Mouse (Mus musculus): ENCODE data around the gene Sptbn2. TPM values are rescaled to one million over a fixed set of nuclear protein-coding genes. Genes with fewer than 3 reads are reported as not detected.
A peak's percentile ranks its signal among the peaks of the same experiment; 100 is the strongest.

Gene Sptbn2
- total RNA-seq, 2 experiments from 2014 or later: 561 to 597 TPM

DNA sequence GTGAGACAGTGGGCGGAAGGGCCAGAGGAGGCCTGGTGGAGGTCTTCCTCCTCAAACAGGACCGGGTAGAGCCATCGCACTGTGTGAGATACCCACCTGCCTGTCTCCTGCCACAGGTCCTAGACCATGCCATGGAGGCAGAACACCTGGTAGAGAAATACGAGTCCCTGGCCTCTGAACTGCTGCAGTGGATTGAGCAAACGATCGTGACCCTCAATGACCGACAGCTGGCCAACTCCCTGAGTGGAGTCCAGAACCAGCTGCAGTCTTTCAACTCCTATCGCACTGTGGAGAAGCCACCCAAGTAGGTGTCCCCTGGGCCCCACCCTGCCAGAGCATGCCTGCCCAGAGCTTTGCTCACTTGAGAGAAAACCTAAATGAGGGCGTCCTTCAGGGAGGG is 18.2 kb downstream of the Sptbn2 start:
- intact Hi-C loops (cut with DNase I): no loop called here
- no peak for TF ChIP-seq CTCF (IDR thresholded peaks at IDR 0.05)
- Histone ChIP-seq H3K4me3 (no peak overlapping the region), H3K27ac (no peak overlapping the region)
- no peak for DNase-seq (ENCODE audit: extremely low spot score in 1 of 2, low spot score in 2 of 2)

DNA sequence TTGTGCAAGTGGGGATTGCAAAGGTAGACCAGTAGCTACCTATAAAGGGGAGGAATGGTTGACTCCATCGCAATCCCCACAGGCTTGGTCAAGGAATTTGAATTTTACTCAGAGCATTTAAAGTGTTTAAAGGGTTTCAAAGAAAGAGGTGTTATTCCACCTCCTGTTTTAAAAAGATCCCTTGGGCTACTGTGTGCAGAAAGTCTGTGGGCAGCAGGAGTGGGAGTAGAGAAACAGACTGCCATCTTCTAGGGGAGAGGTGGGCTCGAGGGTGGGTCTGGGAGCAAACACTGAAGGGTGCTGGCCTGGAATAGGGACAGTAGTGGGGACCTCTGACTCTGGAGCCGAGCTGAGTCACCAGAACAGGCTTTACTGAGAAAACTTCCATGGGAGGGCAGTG is 22.1 kb downstream of the Sptbn2 start:
- intact Hi-C loops (cut with DNase I): loop anchor here (2.0 to 5.0 kb wide), 2 partner anchors 18 to 86 kb away; no protein-coding TSS in a partner anchor
- no peak for TF ChIP-seq CTCF (IDR thresholded peaks at IDR 0.05)
- peak overlapping the region; percentile 61 for H3K27ac ChIP-seq
- DNase-seq (ENCODE audit: extremely low spot score in 1 of 2, low spot score in 2 of 2): no peak
- no peak overlapping the region for H3K4me3 ChIP-seq

DNA sequence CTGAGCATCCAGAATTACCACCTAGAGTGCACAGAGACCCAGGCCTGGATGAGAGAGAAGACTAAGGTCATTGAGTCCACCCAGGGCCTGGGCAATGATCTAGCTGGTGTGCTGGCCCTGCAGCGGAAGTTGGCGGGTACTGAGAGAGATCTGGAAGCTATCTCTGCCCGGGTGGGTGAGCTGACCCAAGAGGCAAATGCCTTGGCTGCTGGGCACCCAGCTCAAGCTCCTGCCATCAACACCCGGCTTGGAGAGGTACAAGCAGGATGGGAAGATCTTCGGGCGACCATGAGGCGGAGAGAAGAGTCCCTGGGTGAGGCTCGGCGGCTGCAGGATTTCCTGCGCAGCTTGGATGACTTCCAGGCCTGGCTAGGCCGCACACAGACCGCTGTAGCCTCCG is 26.9 kb downstream of the Sptbn2 start:
- no peak for DNase-seq (ENCODE audit: extremely low spot score in 1 of 2, low spot score in 2 of 2)
- H3K27ac ChIP-seq: no peak overlapping the region
- intact Hi-C loops (cut with DNase I): no loop called here
- no peak for TF ChIP-seq CTCF (IDR thresholded peaks at IDR 0.05)
- H3K4me3 ChIP-seq: no peak overlapping the region

DNA sequence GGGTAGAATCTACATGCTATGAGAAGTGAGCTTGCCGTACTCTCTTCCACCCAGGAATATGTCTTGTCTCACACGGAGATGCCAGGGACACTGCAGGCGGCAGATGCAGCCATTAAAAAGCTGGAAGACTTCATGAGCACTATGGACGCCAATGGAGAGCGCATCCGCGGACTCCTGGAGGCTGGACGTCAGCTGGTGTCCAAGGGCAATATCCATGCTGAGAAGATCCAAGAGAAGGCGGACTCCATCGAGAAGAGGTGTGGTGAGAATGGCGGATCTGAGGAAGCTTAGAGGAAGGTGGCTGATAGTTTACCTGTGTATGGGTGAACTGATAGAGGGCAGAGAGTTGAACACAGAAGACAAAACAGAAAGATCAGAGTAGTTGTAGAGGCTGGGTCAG is 28.1 kb downstream of the Sptbn2 start:
- DNase-seq (ENCODE audit: extremely low spot score in 1 of 2, low spot score in 2 of 2): no peak
- intact Hi-C loops (cut with DNase I): no loop called here
- no peak for TF ChIP-seq CTCF (IDR thresholded peaks at IDR 0.05)
- Histone ChIP-seq H3K4me3 (no peak overlapping the region), H3K27ac (no peak overlapping the region)

DNA sequence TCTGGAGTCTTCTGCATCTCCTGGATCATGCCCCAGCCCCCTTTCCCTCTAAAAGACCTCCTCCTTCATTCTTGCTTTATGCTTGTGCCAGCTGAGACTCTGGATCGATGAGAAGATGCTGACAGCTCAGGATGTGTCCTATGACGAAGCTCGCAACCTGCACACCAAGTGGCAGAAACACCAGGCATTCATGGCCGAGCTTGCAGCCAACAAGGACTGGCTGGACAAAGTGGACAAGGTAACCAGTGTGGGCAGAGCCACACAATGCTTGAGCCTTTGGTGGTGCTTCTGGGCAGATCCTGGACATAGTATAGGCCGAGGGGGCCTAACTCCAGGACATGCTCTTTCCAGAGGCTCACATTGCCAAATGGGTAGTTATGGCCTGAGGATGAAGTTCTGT is 28.8 kb downstream of the Sptbn2 start:
- intact Hi-C loops (cut with DNase I): no loop called here

DNA sequence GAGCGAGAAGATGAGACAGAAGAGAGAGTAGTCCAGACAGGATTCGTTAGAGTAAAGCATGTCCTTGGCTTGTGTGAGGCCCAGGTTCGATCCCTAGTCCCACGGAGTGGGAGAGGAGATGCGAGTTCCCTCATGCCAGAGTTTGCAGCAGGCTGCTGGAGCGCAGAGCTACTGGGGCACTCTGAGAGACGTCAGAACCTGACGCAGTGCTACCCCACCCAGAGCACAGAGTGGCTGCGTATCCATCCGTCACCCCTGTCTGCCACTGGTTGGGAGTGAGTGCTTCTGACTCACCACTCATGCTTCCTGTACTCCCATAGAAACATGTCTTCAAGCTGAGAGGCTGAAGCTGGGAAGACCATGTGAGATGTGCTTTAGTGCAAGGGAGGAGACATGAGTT is 30.5 kb downstream of the Sptbn2 start:
- no peak for TF ChIP-seq CTCF (IDR thresholded peaks at IDR 0.05)
- intact Hi-C loops (cut with DNase I): no loop called here
- Histone ChIP-seq H3K27ac (no peak overlapping the region), H3K4me3 (no peak overlapping the region)
- no peak for DNase-seq (ENCODE audit: extremely low spot score in 1 of 2, low spot score in 2 of 2)

More for the DNA sequence above, 28.8 kb downstream of the Sptbn2 start:
- H3K4me3 ChIP-seq: no peak overlapping the region
- H3K27ac ChIP-seq: no peak overlapping the region
- DNase-seq (ENCODE audit: extremely low spot score in 1 of 2, low spot score in 2 of 2): no peak
- no peak for TF ChIP-seq CTCF (IDR thresholded peaks at IDR 0.05)

DNA sequence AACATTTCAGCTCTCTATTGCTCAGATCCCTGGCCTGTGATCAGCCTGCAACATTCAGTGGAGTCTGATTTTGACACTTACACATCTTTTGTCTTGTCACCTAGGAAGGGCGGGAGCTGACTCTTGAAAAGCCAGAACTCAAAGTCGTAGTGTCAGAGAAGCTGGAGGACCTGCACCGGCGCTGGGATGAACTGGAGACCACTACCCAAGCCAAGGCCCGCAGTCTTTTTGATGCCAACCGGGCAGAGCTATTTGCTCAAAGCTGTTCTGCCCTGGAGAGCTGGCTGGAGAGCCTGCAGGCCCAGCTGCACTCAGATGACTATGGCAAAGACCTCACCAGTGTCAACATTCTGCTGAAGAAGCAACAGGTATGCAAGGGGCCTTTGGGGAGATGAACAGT is 31.3 kb downstream of the Sptbn2 start:
- no peak for DNase-seq (ENCODE audit: extremely low spot score in 1 of 2, low spot score in 2 of 2)
- intact Hi-C loops (cut with DNase I): loop anchor here (2.0 kb wide), 1 partner anchor 97 kb away; no protein-coding TSS in a partner anchor
- H3K4me3 ChIP-seq: no peak overlapping the region
- TF ChIP-seq CTCF (IDR thresholded peaks at IDR 0.05): no peak
- H3K27ac ChIP-seq: no peak overlapping the region

DNA sequence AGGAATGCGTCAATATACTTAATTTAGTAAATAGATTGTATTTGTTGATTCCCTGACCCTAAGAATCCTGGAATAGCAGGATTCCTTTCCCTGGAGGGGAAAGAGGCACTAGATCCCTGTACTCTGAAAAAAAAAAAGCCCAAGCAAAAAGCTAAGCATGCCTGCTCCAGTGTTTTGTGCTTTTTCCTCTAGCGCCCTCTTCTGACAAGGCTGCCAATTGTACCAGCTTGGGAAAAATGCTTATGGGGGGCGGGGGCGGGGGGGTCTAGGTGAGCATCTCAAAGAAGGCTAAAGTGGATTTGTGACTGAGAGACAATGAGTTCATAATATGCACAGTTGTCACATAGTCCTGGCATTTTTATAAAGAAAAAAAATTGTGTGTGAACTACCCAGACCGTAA is 32.6 kb downstream of the Sptbn2 start:
- peak; percentile 62 for TF ChIP-seq CTCF (IDR thresholded peaks at IDR 0.05)
- no peak for DNase-seq (ENCODE audit: extremely low spot score in 1 of 2, low spot score in 2 of 2)
- intact Hi-C loops (cut with DNase I): loop anchor here (1.0 to 2.0 kb wide), 2 partner anchors 99 to 115 kb away; no protein-coding TSS in a partner anchor
- no peak overlapping the region for H3K4me3 ChIP-seq
- H3K27ac ChIP-seq: 0 out of 2 replicates have a peak overlapping the region, but pooled peaks have one; percentile 30

DNA sequence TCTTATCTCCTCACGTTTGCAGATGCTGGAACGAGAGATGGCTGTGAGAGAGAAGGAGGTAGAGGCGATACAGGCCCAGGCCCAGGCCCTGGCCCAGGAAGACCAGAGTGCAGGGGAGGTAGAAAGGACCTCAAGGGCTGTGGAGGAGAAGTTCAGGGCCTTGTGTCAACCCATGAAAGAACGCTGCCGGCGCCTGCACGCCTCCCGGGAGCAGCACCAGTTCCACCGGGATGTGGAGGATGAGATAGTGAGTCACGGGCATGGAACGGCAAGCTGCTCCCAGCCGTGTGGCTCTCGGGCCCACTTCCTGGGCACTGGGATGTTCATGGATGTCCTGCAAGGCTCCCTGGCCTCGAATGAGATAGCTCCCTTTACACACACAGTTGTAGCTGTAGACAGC is 33.1 kb downstream of the Sptbn2 start:
- H3K27ac ChIP-seq: 0 out of 2 replicates have a peak overlapping the region, but pooled peaks have one; percentile 30
- intact Hi-C loops (cut with DNase I): loop anchor here (2.0 kb wide), 1 partner anchor 247 kb away; no protein-coding TSS in a partner anchor

DNA sequence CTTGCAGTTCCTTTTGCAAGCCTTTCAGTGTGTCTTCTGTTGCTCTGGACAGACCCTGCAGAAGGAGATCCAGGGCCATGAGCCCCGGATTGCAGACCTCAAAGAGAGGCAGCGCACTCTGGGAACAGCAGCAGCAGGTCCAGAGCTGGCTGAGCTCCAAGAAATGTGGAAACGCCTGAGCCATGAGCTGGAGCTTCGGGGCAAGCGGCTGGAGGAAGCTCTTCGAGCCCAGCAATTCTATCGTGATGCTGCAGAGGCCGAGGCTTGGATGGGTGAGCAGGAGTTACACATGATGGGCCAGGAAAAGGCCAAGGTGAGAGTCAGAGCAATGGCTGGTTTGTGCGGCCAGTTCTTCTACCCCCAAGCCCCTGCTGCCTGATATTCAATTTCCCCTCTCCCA is 34.1 kb downstream of the Sptbn2 start:
- H3K4me3 ChIP-seq: no peak overlapping the region
- H3K27ac ChIP-seq: peak overlapping the region; percentile 63; the same call in 1 of the 2 replicates
- TF ChIP-seq CTCF (IDR thresholded peaks at IDR 0.05): no peak
- peak in 1 of 2 experiments; percentile 18 for DNase-seq (ENCODE audit: extremely low spot score in 1 of 2, low spot score in 2 of 2)
- intact Hi-C loops (cut with DNase I): loop anchor here (2.0 kb wide), 1 partner anchor 248 kb away; no protein-coding TSS in a partner anchor

More for the DNA sequence above, 33.1 kb downstream of the Sptbn2 start:
- DNase-seq (ENCODE audit: extremely low spot score in 1 of 2, low spot score in 2 of 2): no peak
- TF ChIP-seq CTCF (IDR thresholded peaks at IDR 0.05): no peak
- H3K4me3 ChIP-seq: no peak overlapping the region

DNA sequence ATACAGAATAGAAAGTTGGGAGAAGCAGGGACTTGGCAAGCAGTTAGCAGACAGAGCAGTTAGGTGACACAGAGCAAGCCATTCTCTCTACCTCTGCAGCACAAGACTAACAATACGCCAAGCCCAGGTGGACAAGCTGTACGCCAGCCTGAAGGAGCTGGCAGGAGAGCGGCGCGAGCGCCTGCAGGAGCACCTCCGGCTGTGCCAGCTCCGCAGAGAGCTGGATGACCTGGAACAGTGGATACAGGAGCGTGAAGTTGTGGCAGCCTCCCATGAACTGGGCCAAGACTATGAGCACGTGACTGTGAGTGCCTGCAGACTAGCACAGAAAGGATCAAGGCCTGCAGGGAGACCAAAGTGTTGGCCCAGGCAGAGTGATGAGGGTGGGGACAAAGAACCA is 34.7 kb downstream of the Sptbn2 start:
- TF ChIP-seq CTCF (IDR thresholded peaks at IDR 0.05): no peak
- H3K4me3 ChIP-seq: no peak overlapping the region
- DNase-seq (ENCODE audit: extremely low spot score in 1 of 2, low spot score in 2 of 2): no peak
- H3K27ac ChIP-seq: no peak overlapping the region; the same call in 1 of the 2 replicates
- intact Hi-C loops (cut with DNase I): loop anchor here (2.0 kb wide), 1 partner anchor 249 kb away; no protein-coding TSS in a partner anchor

DNA sequence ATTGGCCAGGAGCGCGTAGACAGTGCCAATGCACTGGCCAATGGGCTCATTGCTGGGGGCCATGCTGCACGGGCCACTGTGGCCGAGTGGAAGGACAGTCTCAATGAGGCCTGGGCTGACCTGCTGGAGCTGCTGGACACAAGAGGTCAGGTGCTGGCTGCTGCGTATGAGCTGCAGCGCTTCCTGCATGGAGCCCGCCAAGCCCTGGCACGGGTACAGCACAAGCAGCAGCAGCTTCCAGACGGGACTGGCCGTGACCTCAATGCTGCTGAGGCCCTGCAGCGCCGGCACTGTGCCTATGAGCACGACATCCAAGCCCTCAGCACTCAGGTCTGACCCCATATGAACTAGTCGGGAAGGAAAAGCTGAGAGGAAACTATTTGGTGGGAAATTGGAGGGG is 35.6 kb downstream of the Sptbn2 start:
- H3K27ac ChIP-seq: no peak overlapping the region
- no peak overlapping the region for H3K4me3 ChIP-seq
- DNase-seq (ENCODE audit: extremely low spot score in 1 of 2, low spot score in 2 of 2): no peak
- intact Hi-C loops (cut with DNase I): no loop called here
- no peak for TF ChIP-seq CTCF (IDR thresholded peaks at IDR 0.05)

DNA sequence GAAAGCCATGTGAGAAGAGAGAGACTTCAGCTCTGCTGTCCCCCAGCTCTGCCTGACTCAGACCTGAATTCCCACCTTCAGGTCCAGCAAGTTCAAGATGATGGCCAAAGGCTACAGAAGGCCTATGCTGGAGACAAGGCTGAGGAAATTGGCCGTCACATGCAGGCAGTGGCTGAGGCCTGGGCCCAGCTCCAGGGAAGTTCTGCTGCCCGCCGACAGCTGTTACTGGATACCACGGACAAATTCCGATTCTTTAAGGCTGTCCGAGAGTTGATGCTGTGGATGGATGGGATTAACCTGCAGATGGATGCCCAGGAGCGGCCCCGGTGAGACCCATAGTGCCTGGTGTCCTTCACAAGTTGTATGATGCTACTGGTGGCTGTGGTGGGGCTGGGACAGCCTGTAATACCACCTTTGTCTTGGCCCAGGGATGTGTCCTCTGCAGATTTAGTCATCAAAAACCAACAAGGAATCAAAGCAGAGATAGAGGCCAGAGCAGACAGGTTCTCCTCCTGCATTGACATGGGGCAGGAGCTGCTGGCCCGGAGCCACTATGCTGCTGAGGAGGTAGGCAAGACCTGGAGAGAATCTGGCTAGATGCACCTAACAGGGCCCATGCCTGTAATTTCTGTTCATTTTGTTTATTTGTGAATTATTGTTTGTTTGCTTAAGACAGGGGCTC is 36.8 kb downstream of the Sptbn2 start:
- Histone ChIP-seq H3K27ac (no peak overlapping the region), H3K4me3 (no peak overlapping the region)
- no peak for DNase-seq (ENCODE audit: extremely low spot score in 1 of 2, low spot score in 2 of 2)
- intact Hi-C loops (cut with DNase I): no loop called here
- TF ChIP-seq CTCF (IDR thresholded peaks at IDR 0.05): no peak
